Mouse (Mus musculus) myocyte (in vitro differentiated cells): ENCODE measurements around the gene Unc5b.

Source experiments
- CEBPB ChIP-seq: IDR thresholded peaks from 2 replicates; pipeline ENCODE4 v1.6.1; 2011; ENCODE audit warnings: mild to moderate bottlenecking, moderate library complexity; ENCODE audit not compliant: poor library complexity, insufficient read depth, severe bottlenecking
- MAX ChIP-seq: IDR thresholded peaks from one replicate; pipeline ENCODE4 v1.6.1; 2011; ENCODE audit warnings: low read depth, mild to moderate bottlenecking, control low read depth
- MYOG ChIP-seq, 3 experiments: IDR thresholded peaks; one replicate each; pipeline ENCODE4 v1.6.1; 2011; ENCODE audit warnings: control low read depth in 2 of 3, low read depth in 2 of 3, mild to moderate bottlenecking in 2 of 3; ENCODE audit not compliant: insufficient read length in 2 of 3, control insufficient read depth in 1 of 3, insufficient read depth in 1 of 3
- POLR2A ChIP-seq: IDR thresholded peaks from one replicate; pipeline ENCODE4 v1.6.1; 2011; ENCODE audit warnings: low read depth, mild to moderate bottlenecking, control low read depth, moderate library complexity; ENCODE audit not compliant: insufficient read length
- POLR2AphosphoS2 ChIP-seq: IDR thresholded peaks from one replicate; pipeline ENCODE4 v1.6.1; 2011; ENCODE audit warnings: low read depth, control low read depth; ENCODE audit not compliant: insufficient read length
- TCF3 ChIP-seq: IDR thresholded peaks from one replicate; pipeline ENCODE4 v1.6.1; 2011; ENCODE audit warnings: low read depth, control low read depth; ENCODE audit not compliant: insufficient read length
- USF1 ChIP-seq: IDR thresholded peaks from one replicate; pipeline ENCODE4 v1.6.1; 2011; ENCODE audit warnings: low read depth, mild to moderate bottlenecking, control low read depth, moderate library complexity

DNA sequence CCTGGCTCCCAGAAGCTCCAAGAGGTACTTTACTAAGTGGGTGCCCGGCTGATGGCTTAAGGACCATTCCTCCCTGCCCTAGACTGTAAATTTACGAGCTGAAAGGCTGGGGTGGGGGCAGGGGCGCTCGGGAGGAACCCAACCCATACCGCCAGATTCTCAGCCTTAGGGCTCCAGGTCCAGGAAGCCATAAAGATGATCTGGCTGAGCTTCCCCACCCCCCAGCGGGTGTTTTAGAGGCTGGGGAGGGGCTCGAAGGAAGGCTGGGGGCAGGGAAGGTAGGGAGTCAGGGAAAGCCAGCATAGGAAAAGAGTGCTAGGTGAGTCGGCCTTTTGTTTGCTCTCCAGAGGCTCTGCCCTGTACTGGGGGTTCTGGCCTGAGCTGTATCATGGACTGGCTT lies 17.8 kb downstream of the Unc5b start:
- no peak for TF ChIP-seq TCF3
- no peak for TF ChIP-seq USF1
- TF ChIP-seq POLR2A = peak; percentile 13
- TF ChIP-seq POLR2AphosphoS2 = no peak
- TF ChIP-seq MAX = no peak
- TF ChIP-seq CEBPB = no peak
- no peak for TF ChIP-seq MYOG (IDR thresholded peaks at IDR 0.05; ENCODE audit: control insufficient read depth in 1 of 3, insufficient read depth in 1 of 3, insufficient read length in 2 of 3, low read depth in 2 of 3)
